Mouse (Mus musculus) fat pad, adult 2 months (tissue): ENCODE measurements around the gene Map2k5.

Experiments
- DNase-seq: peaks from one replicate; pipeline ENCODE4 v3.0.0-alpha.2; 2011; ENCODE audit warnings: low read depth, low spot score; ENCODE audit errors: extremely low read depth

Map2k5 gene

GRCm38 (mm10) chr9:63147296-63147695 lies 230.4 kb downstream of the Map2k5 start:
- no peak for DNase-seq

DNA sequence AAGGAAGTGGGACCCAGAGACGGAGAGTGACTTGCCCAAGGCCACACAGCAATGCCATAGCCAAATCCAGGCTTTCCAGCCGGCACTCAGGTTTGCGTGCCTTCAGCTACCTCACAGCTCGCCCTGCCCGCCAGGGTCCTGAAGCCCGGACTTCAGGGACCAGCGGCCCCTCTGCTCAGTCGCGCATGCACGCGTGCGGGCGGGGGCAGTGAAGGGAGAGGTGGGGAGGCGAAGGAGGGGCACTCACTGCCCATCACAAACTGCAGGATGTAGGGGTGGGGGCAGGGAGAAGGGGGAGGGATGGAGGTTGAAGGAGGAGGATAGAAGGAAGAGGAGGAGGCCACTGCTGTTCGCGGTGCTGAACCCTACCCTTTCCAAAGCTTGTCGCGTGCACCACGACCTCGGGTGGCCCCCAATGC lies 230.8 kb downstream of the Map2k5 start:
- DNase-seq = no peak

GRCm38 (mm10) chr9:63146126-63146855 lies 231.4 kb downstream of the Map2k5 start:
- DNase-seq = no peak

DNA sequence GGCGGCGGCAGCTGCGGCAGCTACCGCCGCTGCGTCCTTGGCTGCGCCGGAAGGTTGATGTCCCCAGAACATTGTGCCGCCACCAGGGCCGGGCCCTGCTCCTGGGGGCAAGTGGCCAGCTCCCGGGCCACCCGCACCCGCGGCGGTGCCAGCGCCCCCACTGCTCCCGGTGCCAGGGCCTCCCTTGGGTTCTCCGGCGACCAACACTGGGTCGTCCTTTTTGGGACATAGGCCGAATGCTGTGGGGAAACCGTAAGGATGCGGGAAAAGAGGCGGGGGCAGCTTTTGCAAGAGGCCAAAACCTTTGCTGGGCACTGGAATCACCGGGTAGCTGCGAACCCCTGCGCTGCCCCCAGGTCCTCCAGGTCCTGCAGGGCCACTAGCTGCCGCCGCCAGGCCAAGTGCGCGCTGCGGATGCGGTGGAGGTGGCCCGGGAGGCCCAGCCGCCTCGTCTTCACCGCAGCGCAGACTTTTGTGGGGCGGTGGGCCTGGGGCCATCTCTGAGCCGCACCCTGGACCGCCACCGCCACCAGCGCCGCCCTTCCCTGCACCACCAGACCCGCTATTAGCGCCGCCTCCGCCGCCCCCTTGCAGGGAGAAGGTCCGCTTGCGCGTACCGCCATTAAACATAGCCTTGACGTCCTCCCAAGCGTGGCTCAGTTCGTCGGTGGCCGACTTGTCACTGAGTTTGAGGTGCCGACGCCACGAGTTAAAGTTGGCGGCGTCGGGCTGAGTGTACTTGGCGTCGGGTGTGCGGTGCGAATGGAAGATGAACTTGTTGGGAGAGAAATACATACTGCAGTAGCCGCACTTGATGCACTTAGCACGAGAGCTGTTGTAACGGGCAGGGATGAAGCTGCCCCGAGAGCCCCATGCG lies 232.2 kb downstream of the Map2k5 start:
- no peak for DNase-seq

DNA sequence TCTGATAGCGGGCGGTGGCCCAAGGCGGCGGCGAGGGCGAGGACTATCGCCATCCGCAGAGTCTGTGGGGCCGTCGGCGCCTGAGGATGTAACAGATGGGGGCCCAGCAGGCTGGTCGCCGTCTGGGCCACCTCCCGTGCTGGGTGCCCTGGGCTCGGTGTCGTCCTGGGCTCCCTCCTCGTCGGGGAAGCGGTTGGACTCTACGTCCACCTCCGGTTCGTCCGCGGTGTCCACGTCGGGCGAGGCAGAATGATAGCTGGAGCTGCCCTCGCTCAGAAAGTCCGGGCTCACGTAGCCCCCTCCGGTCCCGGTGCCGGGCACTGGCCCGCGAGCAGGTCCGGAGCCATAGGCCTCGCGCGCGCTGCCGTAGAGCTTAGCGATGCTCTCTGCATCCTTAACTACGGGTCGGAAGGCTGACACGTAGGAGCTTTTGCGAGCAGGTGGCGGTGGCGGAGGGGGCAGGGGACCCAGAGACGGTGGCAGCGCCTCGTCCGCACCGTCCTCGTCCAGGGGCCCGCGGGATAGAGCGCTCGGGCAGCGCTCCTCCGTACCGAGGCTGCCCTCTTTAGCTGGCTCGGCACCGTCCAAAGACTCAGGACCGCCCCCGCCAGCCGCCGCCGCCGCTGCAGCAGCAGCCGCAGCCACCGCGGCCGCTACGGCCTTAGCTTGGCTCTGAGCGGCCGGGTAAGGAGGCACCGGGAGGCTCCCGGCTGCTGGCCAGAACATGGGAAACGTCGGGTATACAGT lies 233.0 kb downstream of the Map2k5 start:
- DNase-seq = no peak

GRCm38 (mm10) chr9:63143641-63144501 lies 233.8 kb downstream of the Map2k5 start:
- no peak for DNase-seq

DNA sequence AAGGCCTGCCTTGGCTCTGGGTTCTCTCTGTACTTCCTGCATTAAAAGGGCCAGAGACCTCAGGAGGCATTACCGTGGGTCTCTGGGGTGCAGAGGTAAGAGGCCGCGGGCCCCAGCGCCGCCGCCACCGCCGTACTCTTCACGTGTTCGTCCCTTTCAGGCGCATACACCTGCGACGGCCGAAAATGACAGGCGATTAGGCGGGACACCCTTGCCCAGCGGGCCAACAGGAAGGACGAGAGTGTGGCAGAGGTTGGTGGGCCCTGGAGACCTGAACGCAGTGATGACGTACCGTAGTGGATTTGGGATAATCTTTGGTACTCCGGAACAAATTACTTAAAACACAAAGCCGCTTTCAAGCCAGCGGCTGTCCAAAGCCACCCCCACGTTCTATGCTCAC lies 234.5 kb downstream of the Map2k5 start:
- no peak for DNase-seq

- DNase-seq = no peak
Observed at GRCm38 (mm10) chr9:63142335-63143036, 235.2 kb downstream of the Map2k5 start.

DNA sequence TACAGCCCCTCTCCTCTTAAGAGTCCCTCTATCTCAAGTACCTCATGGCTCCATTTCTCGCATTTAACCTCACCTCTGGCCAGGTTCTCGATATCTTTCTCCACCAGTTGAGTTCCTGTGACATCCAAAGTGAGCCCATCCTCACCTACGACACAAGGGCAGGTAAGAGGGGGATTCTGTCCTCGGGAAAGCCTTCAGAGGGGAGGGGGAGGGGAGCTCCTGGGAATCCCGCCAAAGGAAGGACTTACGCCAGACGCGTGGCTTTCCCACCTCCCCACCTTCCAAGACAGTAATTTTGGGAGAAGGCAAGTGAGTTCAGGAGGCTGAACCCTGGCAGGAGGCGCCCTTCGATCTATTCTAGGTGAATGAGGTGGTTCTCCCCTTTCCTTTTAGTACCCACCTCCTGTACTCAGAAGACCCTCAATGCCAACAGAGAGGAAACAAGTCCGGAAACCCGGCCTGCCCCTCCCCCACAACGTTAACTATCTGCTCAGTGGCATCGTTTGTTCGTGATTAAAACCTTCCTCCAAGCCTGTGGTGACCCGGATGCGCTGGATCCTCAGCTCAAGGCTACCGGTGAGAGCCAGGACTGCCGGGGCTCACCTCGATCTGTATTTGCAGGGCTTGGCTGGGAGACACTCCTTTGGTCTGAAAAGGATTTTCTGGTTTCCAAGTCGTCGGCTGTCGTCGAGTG lies 235.9 kb downstream of the Map2k5 start:
- DNase-seq = no peak

GRCm38 (mm10) chr9:63140211-63140610 lies 237.5 kb downstream of the Map2k5 start:
- DNase-seq = no peak

DNA sequence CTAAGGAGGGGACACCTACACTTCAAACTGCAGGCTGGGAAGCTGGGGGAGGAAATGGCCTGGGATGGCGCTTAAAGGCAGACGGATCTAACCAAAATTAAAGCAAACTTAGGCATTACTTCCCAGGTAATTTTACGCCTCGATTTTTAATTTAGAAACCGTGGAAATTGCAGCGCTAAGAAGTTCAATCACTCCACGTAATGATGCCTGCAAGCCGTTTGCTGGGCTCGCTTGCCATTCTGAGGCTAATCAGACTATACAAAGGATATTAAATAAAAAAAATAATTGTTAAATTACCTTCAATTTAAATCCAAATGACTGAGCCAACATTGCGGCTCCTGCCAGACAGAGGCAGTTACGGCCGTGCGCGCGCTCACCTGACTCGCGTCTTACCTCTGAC lies 238.0 kb downstream of the Map2k5 start:
- no peak for DNase-seq

GRCm38 (mm10) chr9:63138481-63138967 lies 239.2 kb downstream of the Map2k5 start:
- DNase-seq = no peak

GRCm38 (mm10) chr9:63137615-63137915 lies 240.1 kb downstream of the Map2k5 start:
- DNase-seq = no peak

DNA sequence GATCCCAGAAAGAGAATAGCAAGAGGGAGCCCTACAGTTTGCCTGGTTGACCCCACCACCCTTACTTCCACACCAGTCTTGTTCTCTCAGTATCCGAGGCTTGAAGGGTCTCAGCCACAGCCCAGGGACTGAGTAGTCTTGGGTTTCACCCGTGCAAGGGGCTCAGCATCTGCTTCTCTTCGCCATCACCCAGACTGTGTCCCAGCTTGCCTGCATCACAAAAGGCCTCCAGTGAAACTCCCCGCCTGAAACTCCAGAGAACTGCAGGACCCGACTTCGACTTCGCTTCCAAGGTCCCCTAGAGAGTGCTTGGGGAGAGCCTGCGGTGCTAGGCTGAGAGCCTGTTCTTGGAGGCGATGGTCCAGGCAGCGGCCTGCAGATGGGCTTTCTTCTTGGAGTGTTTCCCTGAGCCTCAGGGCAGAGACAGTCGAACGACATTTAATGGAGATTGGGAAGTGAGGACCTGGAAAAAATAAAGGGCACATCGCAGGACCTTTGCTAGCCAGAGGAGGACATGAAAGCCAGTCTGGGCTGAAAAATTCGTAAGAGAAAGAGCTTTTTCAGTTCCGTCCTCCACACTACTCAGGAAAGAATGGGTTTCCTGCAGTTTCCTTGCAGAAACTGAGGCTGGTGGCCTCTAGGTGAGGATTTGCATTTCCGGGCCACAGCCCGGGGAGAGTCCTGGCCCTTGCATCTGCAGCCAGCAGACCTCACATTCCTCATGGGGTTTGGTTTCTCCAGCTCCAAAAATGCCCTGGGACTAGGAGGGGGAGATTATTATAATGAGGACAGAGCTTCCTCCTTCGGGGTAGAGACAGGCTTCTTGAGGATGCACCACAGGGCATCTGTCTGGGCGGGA lies 240.7 kb downstream of the Map2k5 start:
- no peak for DNase-seq

GRCm38 (mm10) chr9:63136241-63136640 lies 241.5 kb downstream of the Map2k5 start:
- DNase-seq = no peak

GRCm38 (mm10) chr9:63135801-63136200 lies 241.9 kb downstream of the Map2k5 start:
- DNase-seq = no peak

DNA sequence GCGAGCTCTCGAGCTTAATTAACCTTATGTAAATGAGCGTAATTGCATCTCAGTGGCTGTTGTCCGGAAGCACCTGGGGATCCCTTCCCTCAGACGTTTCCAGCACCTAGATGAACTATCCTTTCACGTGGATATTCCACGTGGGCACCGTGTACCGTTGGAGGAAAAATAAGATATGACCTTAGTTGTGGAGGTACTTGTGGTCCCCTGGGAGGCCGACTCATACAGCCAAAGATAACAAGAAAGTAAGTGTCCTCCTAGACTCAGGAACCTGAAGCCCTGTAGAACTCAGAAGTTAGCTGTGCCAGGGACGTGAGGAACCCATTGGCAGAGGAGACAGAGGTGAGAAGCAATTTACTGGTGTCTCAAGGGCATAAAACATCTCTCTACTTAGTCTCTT lies 242.3 kb downstream of the Map2k5 start:
- no peak for DNase-seq

DNA sequence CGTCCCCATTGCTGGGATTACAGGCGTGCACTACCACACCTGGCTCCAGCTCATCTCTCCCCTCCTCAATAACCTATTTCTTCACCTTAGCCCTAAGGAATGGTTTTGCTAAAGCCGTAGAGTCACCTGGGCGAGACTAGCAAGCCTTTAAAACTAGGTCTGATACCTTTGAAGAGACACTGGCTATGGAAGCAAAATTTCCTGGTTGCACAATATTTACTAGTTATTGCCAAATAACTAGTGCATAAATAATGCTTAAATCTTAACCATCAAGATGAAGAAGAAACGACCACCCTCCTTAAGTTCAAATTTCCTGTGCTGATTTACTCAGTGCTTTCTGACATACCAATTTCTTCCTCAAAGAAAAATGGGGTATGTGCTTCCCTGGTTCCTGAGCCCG lies 244.0 kb downstream of the Map2k5 start:
- DNase-seq = no peak
